Mouse (Mus musculus): ENCODE results near the gene Pik3ip1. TPM values are rescaled to one million over a fixed set of nuclear protein-coding genes. Genes with fewer than 3 reads are reported as not detected.

Pik3ip1 gene
- polyA plus RNA-seq, 1 experiment from 2014 or later, result 26.5 TPM

DNA sequence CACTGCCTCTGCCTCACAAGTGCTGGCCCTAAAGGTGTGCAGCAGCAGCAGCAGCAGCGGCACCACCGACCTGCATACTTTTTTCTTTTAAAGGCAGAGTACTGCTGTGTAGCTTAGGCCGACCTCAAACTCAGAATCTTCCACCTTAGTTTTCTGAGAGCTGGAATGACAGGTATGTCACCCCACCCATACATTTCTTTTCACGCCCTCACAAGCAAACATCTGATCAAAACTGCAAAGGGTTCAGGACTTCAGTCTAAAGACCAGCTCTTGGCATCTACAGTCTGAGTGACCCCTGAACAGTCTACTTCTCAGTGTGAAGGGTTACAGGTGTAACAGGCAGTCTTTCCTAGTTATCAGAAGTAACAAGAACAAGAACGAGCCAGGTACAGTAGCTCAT is 60.6 kb downstream of the Pik3ip1 start:
- 0 out of 2 replicates have a peak, but pooled peaks cover 4% of the 10 kb centered on the region for H3K36me3 ChIP-seq
- 94% methylated on average over 5 of the region's 5 CpGs for WGBS
- H3K27me3 ChIP-seq, result no peaks in the 10 kb centered on the region
- H3K9ac ChIP-seq, result no peak overlapping the region
- no peak overlapping the region for H3K4me2 ChIP-seq
- H3K9me3 ChIP-seq, result no peaks in the 10 kb centered on the region
- H3K27ac ChIP-seq (replicated peaks), result no peak overlapping the region
- no peaks in the 10 kb centered on the region; the same call in 1 of the 2 replicates for H3K4me1 ChIP-seq (replicated peaks)
- ATAC-seq (ENCODE audit: low read depth), result no peak
- no peak overlapping the region for H3K4me3 ChIP-seq

DNA sequence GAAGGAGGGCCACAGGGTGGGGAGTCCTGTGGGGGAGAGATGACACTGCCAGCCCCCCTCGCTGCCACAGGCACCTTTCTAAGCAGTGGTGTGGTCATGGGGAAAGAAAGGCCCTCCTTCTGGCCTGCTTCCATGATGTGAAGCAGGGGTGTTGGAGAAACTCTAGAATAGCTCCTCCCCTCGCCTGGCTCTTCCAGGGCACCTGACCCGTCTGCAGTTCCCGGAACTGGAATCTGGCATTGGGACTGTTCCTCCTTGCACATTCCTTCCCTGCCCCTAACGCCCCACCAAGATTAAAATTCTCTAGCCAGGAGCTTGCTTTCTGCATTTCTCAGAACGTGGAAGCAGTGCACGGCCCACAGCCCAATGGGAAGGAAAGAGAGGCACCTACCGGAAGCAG is 62.3 kb downstream of the Pik3ip1 start:
- H3K4me2 ChIP-seq, result no peak overlapping the region
- no peak overlapping the region for H3K9ac ChIP-seq
- no peak overlapping the region for H3K27ac ChIP-seq (replicated peaks)
- H3K9me3 ChIP-seq, result no peaks in the 10 kb centered on the region
- H3K36me3 ChIP-seq, result 0 out of 2 replicates have a peak, but pooled peaks cover 4% of the 10 kb centered on the region
- H3K4me1 ChIP-seq (replicated peaks), result peaks cover 16% of the 10 kb centered on the region
- no peak overlapping the region for H3K4me3 ChIP-seq
- H3K27me3 ChIP-seq, result no peaks in the 10 kb centered on the region
- 89% methylated on average over 8 of the region's 8 CpGs for WGBS
- ATAC-seq (ENCODE audit: low read depth), result no peak

Other genes starting within 250 kb of the Pik3ip1 start
- 13.5 and 16.4 TPM in 2 replicates for gene Sfi1, start 136.9 kb upstream of the Pik3ip1 start, polyA plus RNA-seq (2015; fragmentation: Nextera tagmentation; extraction: Ambion mirVana)
- gene Eif4enif1, start 128.0 kb upstream of the Pik3ip1 start, polyA plus RNA-seq (2015; fragmentation: Nextera tagmentation; extraction: Ambion mirVana), result 52.4 and 53.0 TPM in 2 replicates
- 231 and 270 TPM in 2 replicates for gene Drg1, start 64.0 kb upstream of the Pik3ip1 start, polyA plus RNA-seq (2015; fragmentation: Nextera tagmentation; extraction: Ambion mirVana)
- 62.2 and 69.6 TPM in 2 replicates for gene Patz1, start 41.5 kb upstream of the Pik3ip1 start, polyA plus RNA-seq (2015; fragmentation: Nextera tagmentation; extraction: Ambion mirVana)
- 128 and 143 TPM in 2 replicates for gene Limk2, start 78.8 kb downstream of the Pik3ip1 start, polyA plus RNA-seq (2015; fragmentation: Nextera tagmentation; extraction: Ambion mirVana)
- gene Rnf185, start 122.0 kb downstream of the Pik3ip1 start, polyA plus RNA-seq (2015; fragmentation: Nextera tagmentation; extraction: Ambion mirVana), result 40.8 and 41.8 TPM in 2 replicates
- 0.58 and 0.61 TPM in 2 replicates for gene Pla2g3, start 157.9 kb downstream of the Pik3ip1 start, polyA plus RNA-seq (2015; fragmentation: Nextera tagmentation; extraction: Ambion mirVana)
- 3.9 and 4.3 TPM in 2 replicates for gene Inpp5j, start 174.4 kb downstream of the Pik3ip1 start, polyA plus RNA-seq (2015; fragmentation: Nextera tagmentation; extraction: Ambion mirVana)
- gene Selenom, start 184.3 kb downstream of the Pik3ip1 start, polyA plus RNA-seq (2015; fragmentation: Nextera tagmentation; extraction: Ambion mirVana), result 75.0 and 83.6 TPM in 2 replicates
- 20.9 and 23.0 TPM in 2 replicates for gene Smtn, start 210.2 kb downstream of the Pik3ip1 start, polyA plus RNA-seq (2015; fragmentation: Nextera tagmentation; extraction: Ambion mirVana)